Mouse (Mus musculus) lung, embryonic 14.5 days (tissue): ENCODE measurements around the gene Neu2. TPM values are rescaled to one million over a fixed set of nuclear protein-coding genes. Genes with fewer than 3 reads are reported as not detected.

Experiments
- ATAC-seq: fragments of 200-750 bp; cut with Nextera tagmentation; 2 replicates; pipeline ENCODE4 v1.8.0; 2017; ENCODE audit warnings: mild to moderate bottlenecking, moderate TSS enrichment, moderate library complexity; ENCODE audit not compliant: insufficient read depth
- DNase-seq: peaks from one replicate; pipeline ENCODE4 v3.0.0-alpha.2; 2015
- H3K27ac ChIP-seq: fragments of 300-500 bp; sonication (generic); 2 replicates; pipeline ENCODE4 v1.5.1; 2014; ENCODE audit warnings: low read depth, mild to moderate bottlenecking, moderate library complexity
- H3K27me3 ChIP-seq: fragments of 300-500 bp; sonication (generic); 2 replicates; pipeline ENCODE4 v1.6.1; 2014; ENCODE audit warnings: low read length, control low read depth; ENCODE audit not compliant: insufficient read depth
- H3K36me3 ChIP-seq: fragments of 300-500 bp; sonication (generic); 2 replicates; pipeline ENCODE4 v1.6.1; 2014; ENCODE audit warnings: control low read depth; ENCODE audit not compliant: insufficient read depth
- H3K4me1 ChIP-seq: fragments of 300-500 bp; sonication (generic); 2 replicates; pipeline ENCODE4 v1.6.1; 2014; ENCODE audit warnings: antibody characterized with exemption, control low read depth; ENCODE audit not compliant: insufficient read depth
- H3K4me2 ChIP-seq: fragments of 300-500 bp; sonication (generic); 2 replicates; pipeline ENCODE4 v1.6.1; 2014; ENCODE audit warnings: mild to moderate bottlenecking
- H3K4me3 ChIP-seq: fragments of 300-500 bp; sonication (generic); 2 replicates; pipeline ENCODE4 v1.5.1; 2014; ENCODE audit warnings: low read depth, low read length
- H3K9ac ChIP-seq: fragments of 300-500 bp; sonication (generic); 2 replicates; pipeline ENCODE4 v1.6.1; 2014
- H3K9me3 ChIP-seq: fragments of 300-500 bp; sonication (generic); 2 replicates; pipeline ENCODE4 v1.6.1; 2016; ENCODE audit warnings: low read depth, low read length, control low read depth
- CTCF ChIP-seq: IDR thresholded peaks from 2 replicates; pipeline ENCODE4 v1.5.1; 2016; ENCODE audit warnings: antibody characterized with exemption, low read depth
- WGBS: fragments of 180-500 bp; shearing (Covaris S2); extraction: QIAGEN DNeasy Blood & Tissue Kit; methylation state at CpG from one replicate; pipeline ENCODE4 v1.1.7; 2014; 5-methylcytosine and 5-hydroxymethylcytosine counted together
- polyA plus RNA-seq: library from polyadenylated mRNA; unstranded; fragments of >200 nt; fragmentation: Nextera tagmentation; extraction: Ambion mirVana; gene quantifications from 2 replicates; pipeline ENCODE4 v1.2.1, GENCODE M21; 2014

The Neu2 gene
- polyA plus RNA-seq, 1 experiment from 2014 or later = 0.91 TPM

DNA sequence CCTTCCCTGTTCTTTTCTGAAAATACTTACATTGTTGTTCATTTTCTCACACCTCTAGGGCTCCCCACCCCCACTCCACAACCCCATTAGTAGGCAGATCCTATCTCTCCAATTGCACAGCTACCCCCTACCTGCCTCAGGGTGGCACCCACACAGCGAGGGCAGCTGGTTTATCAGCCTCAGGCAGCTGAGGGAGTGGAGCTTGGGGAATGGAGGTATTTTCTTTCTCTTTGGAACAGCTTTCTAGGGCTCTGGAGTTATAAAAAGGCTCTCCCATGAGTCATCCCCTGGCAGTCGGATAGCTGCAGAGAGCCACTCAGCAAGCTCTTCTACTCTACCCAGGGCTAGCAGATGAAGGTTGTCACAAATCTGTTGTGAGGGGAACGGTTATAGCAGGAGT is 84.6 kb downstream of the Neu2 start:
- ATAC-seq = no peak
- WGBS = 59% methylated on average over 3 of the region's 3 CpGs

DNA sequence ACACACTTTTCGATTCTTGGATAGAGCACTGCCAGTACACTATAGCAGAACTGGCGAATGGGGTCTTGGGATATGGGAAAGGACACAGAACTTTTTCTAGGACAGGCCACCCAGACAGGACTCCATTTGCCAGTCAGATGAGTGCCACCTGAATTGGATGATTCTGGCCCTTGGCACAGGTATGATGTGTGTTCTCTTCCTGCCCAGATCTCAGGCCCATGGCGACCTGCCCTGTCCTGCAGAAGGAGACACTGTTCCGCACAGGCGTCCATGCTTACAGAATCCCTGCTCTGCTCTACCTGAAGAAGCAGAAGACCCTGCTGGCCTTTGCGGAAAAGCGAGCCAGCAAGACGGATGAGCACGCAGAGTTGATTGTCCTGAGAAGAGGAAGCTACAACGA is 85.0 kb downstream of the Neu2 start:
- no peak overlapping the region for H3K9ac ChIP-seq
- 94% methylated on average over 10 of the region's 10 CpGs for WGBS
- no peak for ATAC-seq
- no peak for DNase-seq
- TF ChIP-seq CTCF = no peak
- no peak overlapping the region for H3K4me2 ChIP-seq
- no peaks in the 10 kb centered on the region for H3K27me3 ChIP-seq
- H3K9me3 ChIP-seq = no peaks in the 10 kb centered on the region
- no peaks in the 10 kb centered on the region for H3K36me3 ChIP-seq
- no peak overlapping the region for H3K4me3 ChIP-seq
- H3K27ac ChIP-seq = no peak overlapping the region
- no peaks in the 10 kb centered on the region for H3K4me1 ChIP-seq

More for the DNA sequence above, 84.6 kb downstream of the Neu2 start:
- no peaks in the 10 kb centered on the region for H3K4me1 ChIP-seq
- H3K4me3 ChIP-seq = no peak overlapping the region
- no peak for DNase-seq
- H3K9me3 ChIP-seq = no peaks in the 10 kb centered on the region
- no peak overlapping the region for H3K4me2 ChIP-seq
- no peak overlapping the region for H3K9ac ChIP-seq
- no peaks in the 10 kb centered on the region for H3K27me3 ChIP-seq
- TF ChIP-seq CTCF = no peak
- no peak overlapping the region for H3K27ac ChIP-seq
- no peaks in the 10 kb centered on the region for H3K36me3 ChIP-seq

DNA sequence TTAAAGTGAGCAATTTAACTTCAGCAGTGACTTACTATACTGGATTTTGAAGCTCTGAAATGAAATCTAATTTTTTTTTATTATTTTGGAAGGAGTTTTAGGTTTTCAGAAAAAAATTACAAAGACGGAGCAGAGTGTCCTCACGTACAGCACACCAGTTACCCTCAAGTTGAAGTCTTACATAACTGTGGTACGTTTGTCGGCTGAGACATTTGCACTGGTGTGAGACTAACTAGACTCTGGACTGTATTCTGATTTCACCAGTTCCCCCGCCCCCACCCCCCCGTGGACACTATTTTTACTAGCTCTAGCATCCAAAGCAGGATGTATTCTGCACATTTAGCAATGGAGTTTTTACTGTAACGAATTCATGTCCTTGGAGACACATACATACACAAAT is 90.8 kb downstream of the Neu2 start:
- no peak overlapping the region for H3K4me2 ChIP-seq
- H3K9me3 ChIP-seq = no peaks in the 10 kb centered on the region
- H3K27ac ChIP-seq = no peak overlapping the region
- no peaks in the 10 kb centered on the region for H3K4me1 ChIP-seq
- H3K9ac ChIP-seq = no peak overlapping the region
- ATAC-seq (no peak), DNase-seq (no peak)
- no peaks in the 10 kb centered on the region for H3K27me3 ChIP-seq
- H3K36me3 ChIP-seq = no peaks in the 10 kb centered on the region
- TF ChIP-seq CTCF = no peak
- no peak overlapping the region for H3K4me3 ChIP-seq
- WGBS = 67% methylated on average over 7 of the region's 7 CpGs

DNA sequence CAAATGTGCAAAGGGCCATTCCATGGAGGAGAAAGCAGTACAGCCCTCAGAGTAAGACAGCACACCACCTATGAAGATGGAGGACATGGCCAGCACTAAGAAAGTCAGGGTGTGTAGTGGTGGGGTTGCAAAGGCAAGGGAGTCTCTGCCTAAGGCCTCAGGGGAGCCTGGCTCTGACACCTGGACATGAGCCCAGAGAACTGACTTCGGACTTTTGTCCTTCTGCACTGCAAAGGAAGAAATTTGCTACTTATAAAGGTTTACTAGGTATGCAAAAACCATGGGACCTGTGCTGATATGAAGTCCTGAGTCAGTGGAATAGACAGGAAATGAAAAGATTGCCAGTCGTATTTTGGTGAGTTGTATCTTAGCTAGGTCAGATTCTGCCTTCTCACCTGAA is 92.1 kb downstream of the Neu2 start:
- no peaks in the 10 kb centered on the region for H3K27me3 ChIP-seq
- H3K36me3 ChIP-seq = no peaks in the 10 kb centered on the region
- no peaks in the 10 kb centered on the region for H3K4me1 ChIP-seq
- DNase-seq (no peak), ATAC-seq (no peak)
- no peaks in the 10 kb centered on the region for H3K9me3 ChIP-seq
- no peak overlapping the region for H3K27ac ChIP-seq
- H3K4me3 ChIP-seq = no peak overlapping the region
- TF ChIP-seq CTCF = no peak
- 65% methylated on average over 2 of the region's 2 CpGs for WGBS
- no peak overlapping the region for H3K4me2 ChIP-seq
- H3K9ac ChIP-seq = no peak overlapping the region

DNA sequence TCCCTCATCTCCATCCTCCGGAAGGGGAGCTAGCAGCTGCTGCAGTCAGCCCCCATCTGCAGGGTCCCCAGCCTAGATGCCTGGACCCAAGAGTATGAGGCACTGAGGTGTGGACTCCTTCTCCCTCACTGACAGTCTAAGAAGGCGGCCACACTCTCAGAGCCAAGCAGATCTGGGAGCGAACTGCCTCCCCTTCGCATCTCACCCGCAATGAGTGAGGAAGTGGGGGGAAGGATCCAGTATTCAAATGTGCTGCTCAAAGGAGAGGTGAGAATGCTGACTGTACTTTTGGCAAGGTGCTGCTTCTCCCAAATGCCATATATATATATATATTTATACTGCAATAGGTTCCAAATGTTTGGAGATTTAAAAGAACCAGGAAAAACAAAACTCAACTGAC is 93.7 kb downstream of the Neu2 start:
- Histone ChIP-seq H3K4me1 (no peaks in the 10 kb centered on the region), H3K27ac (no peak overlapping the region), H3K9me3 (no peaks in the 10 kb centered on the region), H3K4me3 (no peak overlapping the region), H3K4me2 (no peak overlapping the region), H3K27me3 (no peaks in the 10 kb centered on the region), H3K36me3 (no peaks in the 10 kb centered on the region), H3K9ac (no peak overlapping the region)
- no peak for DNase-seq
- ATAC-seq = no peak
- 82% methylated on average over 5 of the region's 5 CpGs for WGBS
- TF ChIP-seq CTCF = no peak

DNA sequence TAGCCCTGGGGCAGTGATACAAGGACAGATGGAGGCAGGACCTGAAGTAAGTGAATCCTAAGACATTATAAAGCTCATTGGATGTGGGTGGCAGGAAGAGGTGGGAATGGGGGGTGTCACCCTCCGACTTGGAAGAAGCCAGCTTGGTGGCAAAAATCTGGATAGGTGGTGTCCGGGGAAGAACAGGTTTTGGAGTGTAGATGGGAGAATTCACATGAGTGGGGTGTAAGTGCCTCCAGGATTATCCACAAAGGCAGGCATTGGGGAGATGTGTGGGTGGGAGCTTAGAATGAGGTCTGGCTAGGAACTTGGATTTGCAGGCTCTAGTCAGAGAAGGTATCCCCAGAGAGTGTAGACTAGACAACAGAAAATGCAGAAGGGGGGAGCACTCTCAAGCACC is 95.6 kb downstream of the Neu2 start:
- TF ChIP-seq CTCF = no peak
- H3K27me3 ChIP-seq = no peaks in the 10 kb centered on the region
- H3K4me3 ChIP-seq = no peak overlapping the region
- H3K9ac ChIP-seq = no peak overlapping the region
- H3K4me2 ChIP-seq = no peak overlapping the region
- WGBS = 69% methylated on average over 2 of the region's 2 CpGs
- no peaks in the 10 kb centered on the region for H3K4me1 ChIP-seq
- H3K9me3 ChIP-seq = no peaks in the 10 kb centered on the region
- DNase-seq (no peak), ATAC-seq (no peak)
- H3K27ac ChIP-seq = no peak overlapping the region
- H3K36me3 ChIP-seq = no peaks in the 10 kb centered on the region

DNA sequence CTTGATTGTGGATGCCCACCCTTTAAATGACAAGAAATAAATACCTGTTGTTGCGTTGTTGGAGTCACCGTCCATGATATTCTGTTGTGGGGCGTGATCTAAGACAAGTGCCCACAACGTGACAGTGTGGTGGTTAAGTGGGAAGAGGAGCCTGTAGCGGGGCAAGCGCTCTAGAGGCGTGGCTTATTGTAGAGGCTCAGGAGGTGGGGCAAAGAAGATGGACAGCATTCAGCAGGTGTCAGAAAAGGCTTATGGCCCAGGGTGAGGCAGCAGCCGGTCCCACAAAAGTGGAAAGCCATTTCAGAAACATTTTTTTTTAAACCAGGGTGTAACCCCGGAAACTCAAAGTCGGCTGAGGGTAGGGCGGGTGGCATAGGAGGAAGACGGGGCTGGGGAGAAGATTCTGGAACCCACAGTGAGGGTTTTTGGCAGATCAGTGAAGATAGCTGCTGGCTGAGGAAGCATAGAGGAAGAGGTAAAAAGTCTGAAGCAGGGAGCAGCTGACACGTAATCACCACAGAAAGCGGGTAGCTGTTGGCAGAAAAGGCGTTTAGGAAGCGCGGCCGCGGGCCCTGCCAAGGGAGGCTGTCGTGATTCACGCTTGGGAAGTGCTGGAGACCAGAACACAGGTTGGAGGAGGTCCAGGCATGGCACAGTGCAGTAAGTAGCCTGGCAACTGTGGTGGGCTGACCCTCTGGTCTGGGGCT is 97.8 kb downstream of the Neu2 start:
- ATAC-seq = no peak
- Histone ChIP-seq H3K27me3 (no peaks in the 10 kb centered on the region), H3K36me3 (no peaks in the 10 kb centered on the region), H3K4me2 (no peak overlapping the region), H3K4me1 (no peaks in the 10 kb centered on the region), H3K4me3 (no peak overlapping the region), H3K9me3 (no peaks in the 10 kb centered on the region), H3K27ac (no peak overlapping the region), H3K9ac (no peak overlapping the region)
- TF ChIP-seq CTCF = no peak
- no peak for DNase-seq
- 68% methylated on average over 21 of the region's 21 CpGs for WGBS
